Mouse (Mus musculus) liver, adult 2 months (tissue): ENCODE measurements at regions not wholly inside any gene's neighbourhood (a gene's known extent, or its start where the extent isn't known, plus 50 kb on each side); places are given as distances from the start of the nearest gene placed in this dataset.

Experiments used
- CTCF ChIP-seq: fragments of 200-500 bp; IDR thresholded peaks from 2 replicates; pipeline ENCODE4 v1.5.1; 2011; ENCODE audit warnings: low read depth, low read length, control low read depth
- POLR2A ChIP-seq: fragments of 200-500 bp; IDR thresholded peaks from 2 replicates; pipeline ENCODE4 v1.6.1; 2011; ENCODE audit warnings: low read length, control low read depth; ENCODE audit not compliant: insufficient read depth; ENCODE audit errors: extremely low read depth

DNA sequence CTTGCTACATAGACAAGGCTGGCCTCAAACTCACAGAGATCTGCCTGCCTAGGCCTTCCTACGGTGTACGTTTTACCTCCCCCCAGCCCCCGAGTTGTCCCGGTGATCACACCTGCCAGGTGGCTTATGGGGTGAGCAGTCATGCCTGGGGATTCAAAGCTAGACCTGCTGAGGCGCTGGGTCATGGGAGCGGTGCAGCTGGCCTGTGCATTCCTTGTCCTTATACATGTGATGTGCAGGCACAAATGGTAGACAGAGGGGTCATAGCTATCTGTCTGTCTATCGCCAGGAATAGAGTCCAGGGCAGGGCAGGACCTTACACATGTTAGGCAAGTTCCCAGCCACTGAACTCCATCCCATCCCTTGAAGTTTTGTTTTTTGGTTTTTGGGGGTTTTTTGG, 71.7 kb downstream of the Kctd15 start:
- no peak for TF ChIP-seq POLR2A
- TF ChIP-seq CTCF = no peak
